ENCODE assay signal across 8 mouse cellular contexts in the genomic region with DNA sequence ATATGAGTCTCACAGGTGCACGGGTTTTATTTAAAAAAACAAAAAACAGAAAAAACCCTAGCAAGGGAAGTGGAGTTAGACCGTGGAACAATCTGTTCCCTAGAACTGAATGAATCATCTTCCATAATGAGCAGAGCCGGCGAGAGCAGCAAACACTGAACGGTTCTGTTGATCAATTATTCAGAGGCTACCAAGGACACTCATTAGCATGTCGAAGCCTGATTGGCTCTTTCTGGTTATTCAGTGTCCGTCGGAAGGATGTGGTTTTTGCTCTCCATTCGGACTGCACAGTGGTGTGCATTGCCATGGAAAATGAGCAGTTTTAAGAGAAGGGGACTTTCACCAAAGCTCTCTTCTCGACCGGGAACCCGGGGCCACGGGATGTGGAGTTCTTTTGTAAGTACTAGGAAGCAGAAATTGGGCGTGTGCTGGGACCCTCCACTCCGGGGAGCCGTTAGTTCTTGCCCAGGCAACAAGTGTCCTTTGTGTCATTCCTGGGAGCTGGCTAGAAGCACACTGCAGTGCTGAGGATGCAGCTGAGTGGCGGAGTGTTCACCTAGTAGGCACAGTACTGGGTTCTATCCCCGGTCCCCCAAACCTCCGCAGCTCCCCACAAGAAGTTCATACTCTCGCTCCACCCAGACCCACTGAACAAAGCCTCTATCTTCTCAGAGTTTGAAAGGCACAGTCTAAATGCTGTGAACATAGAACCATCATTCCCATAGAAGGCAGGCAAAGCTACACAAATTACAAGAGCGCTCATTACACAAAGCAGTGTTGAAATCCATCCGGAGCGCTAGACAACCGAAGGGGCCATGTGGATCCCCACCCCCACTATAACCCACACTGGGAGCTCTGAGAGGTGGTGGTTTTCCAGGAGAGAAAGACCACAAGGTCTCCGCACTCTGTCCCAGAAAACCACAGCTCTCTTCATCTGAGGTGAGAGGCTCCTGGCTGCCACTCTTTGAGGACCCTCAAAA.
DNase-seq lines count a peak whose midpoint lies in the region; ATAC-seq lines count a peak whose summit lies in the region.

No protein-coding gene starts in this region.

- peak; percentile 92 for ATAC-seq in hindbrain, embryonic 16.5 days
- peak; percentile 91 for ATAC-seq in midbrain, embryonic 16.5 days

- H3K36me3 ChIP-seq in hindbrain, embryonic 16.5 days (ENCODE audit: control insufficient read depth, insufficient read depth, low read length), result no peaks in the 10 kb centered on the region
- H3K36me3 ChIP-seq in midbrain, embryonic 16.5 days (ENCODE audit: control insufficient read depth, insufficient read depth, low read length), result no peaks in the 10 kb centered on the region

- intact Hi-C loops in left cerebral cortex, postnatal 36 days (cut with DNase I), result loop anchor here (5.0 kb wide), 1 partner anchor 47 kb away; no protein-coding TSS in a partner anchor

- H3K4me3 ChIP-seq in hindbrain, embryonic 16.5 days (ENCODE audit: low read length), result peak overlapping the region; percentile 4; the same call in 1 of the 2 replicates
- peak overlapping the region; percentile 23; the same call in 1 of the 2 replicates for H3K4me3 ChIP-seq in midbrain, embryonic 16.5 days (ENCODE audit: low read depth, low read length)

- no peak overlapping the region for H3K9ac ChIP-seq in hindbrain, embryonic 16.5 days (ENCODE audit: low read depth, low read length)
- H3K9ac ChIP-seq in midbrain, embryonic 16.5 days (ENCODE audit: low read depth, low read length), result peak overlapping the region; percentile 40; the same call in 1 of the 2 replicates

- no peaks in the 10 kb centered on the region for H3K27me3 ChIP-seq in hindbrain, embryonic 16.5 days (replicated peaks; ENCODE audit: control insufficient read depth, insufficient read depth, low read length)
- no peaks in the 10 kb centered on the region for H3K27me3 ChIP-seq in midbrain, embryonic 16.5 days (ENCODE audit: control insufficient read depth, insufficient read depth, low read depth, low read length)

- peak overlapping the region; percentile 65 for H3K27ac ChIP-seq in hindbrain, embryonic 16.5 days (ENCODE audit: low read depth, low read length)
- H3K27ac ChIP-seq in midbrain, embryonic 16.5 days (ENCODE audit: low read length), result peak overlapping the region; percentile 48

- no peaks in the 10 kb centered on the region for H3K9me3 ChIP-seq in hindbrain, embryonic 16.5 days (ENCODE audit: control insufficient read depth, low read length)
- H3K9me3 ChIP-seq in midbrain, embryonic 16.5 days (replicated peaks; ENCODE audit: control insufficient read depth, low read length, poor library complexity, severe bottlenecking), result no peaks in the 10 kb centered on the region

- DNase-seq in ovary, adult 18-20 months (ENCODE audit: low spot score), result peak; percentile 45
- no peak for DNase-seq in ovary, postnatal 36 days (ENCODE audit: low spot score)
- DNase-seq in embryo, embryonic 9.5 days (ENCODE audit: extremely low spot score), result peak; percentile 32
- DNase-seq in left cerebral cortex, postnatal 36 days (ENCODE audit: low spot score in 2 of 2), result peak; percentile 66 to 69
- peak; percentile 47 for DNase-seq in testis, postnatal 10 days (ENCODE audit: low spot score)
- no peak for DNase-seq in heart, postnatal 4 days

- WGBS in hindbrain, embryonic 16.5 days, result 28% methylated on average over 25 of the region's 25 CpGs
- WGBS in midbrain, embryonic 16.5 days, result 30% methylated on average over 25 of the region's 25 CpGs

- H3K4me1 ChIP-seq in hindbrain, embryonic 16.5 days (ENCODE audit: control insufficient read depth, insufficient read depth, low read depth, low read length), result peaks cover 14% of the 10 kb centered on the region
- H3K4me1 ChIP-seq in midbrain, embryonic 16.5 days (ENCODE audit: control insufficient read depth, insufficient read depth, low read length), result peaks cover 6% of the 10 kb centered on the region

- H3K4me2 ChIP-seq in hindbrain, embryonic 16.5 days (ENCODE audit: low read length), result peak overlapping the region; percentile 43
- H3K4me2 ChIP-seq in midbrain, embryonic 16.5 days (ENCODE audit: low read length), result peak overlapping the region; percentile 46

Comparison
In these comparisons a context has a peak if more than half of its experiments do, and no peak if none do; other contexts are left out.
1. DNase-seq: peak in ovary, adult 18-20 months (single experiment), embryo, embryonic 9.5 days (single experiment), left cerebral cortex, postnatal 36 days (2 of 2) and testis, postnatal 10 days (single experiment); none in ovary, postnatal 36 days (single experiment) and heart, postnatal 4 days (single experiment).